Mouse (Mus musculus): ENCODE results near the gene Adgra1.

The Adgra1 gene

DNA sequence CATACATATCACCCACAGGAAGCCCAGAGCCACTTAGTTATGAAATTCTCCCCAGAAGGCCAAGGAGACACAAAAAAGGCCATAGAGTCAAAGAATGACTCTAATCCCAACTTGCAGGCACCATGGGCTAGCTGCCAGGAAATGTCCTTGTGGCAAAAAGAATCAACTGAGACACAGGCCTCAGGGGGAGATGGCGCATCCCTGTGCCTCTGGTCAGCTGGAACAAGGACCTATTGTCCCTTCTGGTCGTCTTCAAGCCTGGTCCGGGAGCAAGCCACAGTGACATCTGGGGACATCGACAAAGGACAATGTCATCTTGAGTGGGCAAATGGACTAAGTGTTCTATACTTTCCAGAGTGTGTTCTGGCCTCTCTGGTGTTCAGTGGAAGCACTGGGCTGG is 49.6 kb downstream of the Adgra1 start:
- no peak for TF ChIP-seq NANOG (IDR thresholded peaks at IDR 0.05; ENCODE audit: borderline replicate concordance, low read length)
- TF ChIP-seq POU5F1 (IDR thresholded peaks at IDR 0.05; ENCODE audit: borderline replicate concordance, low read length), result no peak
- TF ChIP-seq CTCF (conservative IDR thresholded peaks at IDR 0.05; ENCODE audit: low read length), result no peak
- H3K36me3 ChIP-seq (ENCODE audit: insufficient read depth, low read length), result no peaks in the 10 kb centered on the region
- no peaks in the 10 kb centered on the region for H3K9me3 ChIP-seq (ENCODE audit: low read length)
- no peaks in the 10 kb centered on the region for H3K27me3 ChIP-seq (ENCODE audit: insufficient read depth, low read length)
- H3K4me1 ChIP-seq (replicated peaks; ENCODE audit: low read depth, low read length), result no peaks in the 10 kb centered on the region
- no peak overlapping the region for H3K4me3 ChIP-seq (replicated peaks; ENCODE audit: low read length)

- H3K27me3 ChIP-seq (ENCODE audit: insufficient read depth, low read length), result peaks cover 50% of the 10 kb centered on the region
- H3K4me1 ChIP-seq (replicated peaks; ENCODE audit: low read depth, low read length), result peaks cover 12% of the 10 kb centered on the region
- TF ChIP-seq NANOG (IDR thresholded peaks at IDR 0.05; ENCODE audit: borderline replicate concordance, low read length), result no peak
- no peak for TF ChIP-seq POU5F1 (IDR thresholded peaks at IDR 0.05; ENCODE audit: borderline replicate concordance, low read length)
- no peak for TF ChIP-seq CTCF (conservative IDR thresholded peaks at IDR 0.05; ENCODE audit: low read length)
- H3K4me3 ChIP-seq (replicated peaks; ENCODE audit: low read length), result no peak overlapping the region
- H3K9me3 ChIP-seq (ENCODE audit: low read length), result no peaks in the 10 kb centered on the region
- H3K36me3 ChIP-seq (ENCODE audit: insufficient read depth, low read length), result no peaks in the 10 kb centered on the region
Observed at GRCm38 (mm10) chr7:139891779-139892178, 57.8 kb downstream of the Adgra1 start.

DNA sequence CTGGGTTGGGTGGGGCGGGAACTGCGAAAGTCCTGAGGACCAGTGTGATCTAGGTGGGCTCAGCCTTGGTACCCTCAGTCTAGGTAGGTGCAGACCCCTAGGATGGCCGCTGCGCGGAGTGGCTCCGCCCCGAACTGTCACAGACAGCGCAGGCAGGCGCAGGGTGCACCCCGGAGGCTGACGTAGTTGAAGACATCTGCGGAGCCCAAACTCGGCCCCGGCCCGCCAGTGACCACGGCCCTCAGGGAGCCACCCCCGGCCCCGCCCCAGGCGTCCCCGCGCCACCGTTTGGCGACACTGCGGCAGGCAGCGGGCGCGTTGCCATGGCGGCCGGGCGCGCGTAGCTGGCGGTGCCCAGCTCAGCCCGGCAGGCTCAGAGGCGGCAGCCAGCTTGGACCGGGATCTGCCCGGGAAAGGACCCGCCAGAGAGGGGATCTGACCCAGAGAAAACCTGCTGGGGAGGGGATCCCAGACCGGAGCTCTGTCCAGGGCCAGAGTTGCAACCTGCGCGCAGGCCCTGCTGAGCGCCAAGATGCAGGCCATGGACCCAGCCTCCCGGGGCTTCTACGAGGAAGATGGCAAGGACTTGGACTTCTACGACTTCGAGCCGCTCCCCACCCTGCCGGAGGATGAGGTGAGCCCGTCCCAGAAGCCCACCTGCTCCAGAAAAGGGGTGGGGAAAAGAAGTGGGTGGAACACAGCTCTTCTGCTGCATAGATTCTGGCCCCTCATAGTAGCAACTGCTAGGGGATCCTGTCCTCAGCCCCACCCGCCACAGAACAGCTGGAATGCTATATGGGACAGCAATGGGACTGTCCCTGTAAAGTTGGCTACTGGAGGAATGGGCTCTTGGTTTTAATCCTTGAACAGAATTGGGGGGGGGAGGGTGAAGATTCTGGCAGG is 60.9 kb downstream of the Adgra1 start, which contains the start of gene Kndc1:
Gene Kndc1, plus strand, starts transcription at position 42 of the 903 bp plus-strand sequence.
- no peak for TF ChIP-seq CTCF (conservative IDR thresholded peaks at IDR 0.05; ENCODE audit: low read length)
- no peak for TF ChIP-seq NANOG (IDR thresholded peaks at IDR 0.05; ENCODE audit: borderline replicate concordance, low read length)
- no peak for TF ChIP-seq POU5F1 (IDR thresholded peaks at IDR 0.05; ENCODE audit: borderline replicate concordance, low read length)

GRCm38 (mm10) chr7:139896271-139896670 is 62.3 kb downstream of the Adgra1 start:
- Histone ChIP-seq H3K4me3 (replicated peaks; ENCODE audit: low read length) (no peak overlapping the region), H3K4me1 (replicated peaks; ENCODE audit: low read depth, low read length) (peaks cover 12% of the 10 kb centered on the region), H3K36me3 (ENCODE audit: insufficient read depth, low read length) (no peaks in the 10 kb centered on the region), H3K9me3 (ENCODE audit: low read length) (no peaks in the 10 kb centered on the region), H3K27me3 (ENCODE audit: insufficient read depth, low read length) (peaks cover 75% of the 10 kb centered on the region)
- no peak for TF ChIP-seq POU5F1 (IDR thresholded peaks at IDR 0.05; ENCODE audit: borderline replicate concordance, low read length)
- no peak for TF ChIP-seq NANOG (IDR thresholded peaks at IDR 0.05; ENCODE audit: borderline replicate concordance, low read length)
- TF ChIP-seq CTCF (conservative IDR thresholded peaks at IDR 0.05; ENCODE audit: low read length), result no peak

More for the DNA sequence above, 60.9 kb downstream of the Adgra1 start, which contains the start of gene Kndc1:
- Histone ChIP-seq H3K27me3 (ENCODE audit: insufficient read depth, low read length) (peaks cover 75% of the 10 kb centered on the region), H3K4me3 (replicated peaks; ENCODE audit: low read length) (peak within 1 kb of the TSS; percentile 83), H3K9me3 (ENCODE audit: low read length) (no peaks in the 10 kb centered on the region), H3K4me1 (replicated peaks; ENCODE audit: low read depth, low read length) (peaks cover 12% of the 10 kb centered on the region), H3K36me3 (ENCODE audit: insufficient read depth, low read length) (no peaks in the 10 kb centered on the region)

- TF ChIP-seq POU5F1 (IDR thresholded peaks at IDR 0.05; ENCODE audit: borderline replicate concordance, low read length) (no peak), NANOG (IDR thresholded peaks at IDR 0.05; ENCODE audit: borderline replicate concordance, low read length) (no peak), CTCF (conservative IDR thresholded peaks at IDR 0.05; ENCODE audit: low read length) (no peak)
- no peaks in the 10 kb centered on the region for H3K36me3 ChIP-seq (ENCODE audit: insufficient read depth, low read length)
- peaks cover 12% of the 10 kb centered on the region for H3K4me1 ChIP-seq (replicated peaks; ENCODE audit: low read depth, low read length)
- no peaks in the 10 kb centered on the region for H3K9me3 ChIP-seq (ENCODE audit: low read length)
- no peak overlapping the region for H3K4me3 ChIP-seq (replicated peaks; ENCODE audit: low read length)
- peaks cover 74% of the 10 kb centered on the region for H3K27me3 ChIP-seq (ENCODE audit: insufficient read depth, low read length)
Observed at GRCm38 (mm10) chr7:139896796-139897195, 62.8 kb downstream of the Adgra1 start.

DNA sequence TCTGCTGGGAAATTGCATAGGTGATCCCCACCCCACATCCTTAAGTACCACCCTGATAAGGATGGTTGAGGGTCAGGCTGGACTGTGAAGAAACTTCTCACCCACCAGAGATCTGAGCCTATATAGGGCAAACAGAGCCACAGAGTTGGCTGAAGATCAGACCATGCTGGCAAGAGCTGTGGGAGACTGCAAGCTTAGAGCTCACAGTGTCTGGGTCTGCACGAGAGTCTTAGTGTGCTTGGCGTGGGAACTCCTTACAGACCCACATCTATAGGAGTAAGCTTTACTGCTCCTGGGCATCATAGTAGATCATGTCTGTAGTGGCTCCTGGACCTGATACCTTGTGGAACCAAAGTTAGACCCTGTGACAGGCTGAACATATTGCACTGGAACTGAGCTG is 64.6 kb downstream of the Adgra1 start:
- no peak overlapping the region for H3K4me3 ChIP-seq (replicated peaks; ENCODE audit: low read length)
- peaks cover 56% of the 10 kb centered on the region for H3K27me3 ChIP-seq (ENCODE audit: insufficient read depth, low read length)
- TF ChIP-seq POU5F1 (IDR thresholded peaks at IDR 0.05; ENCODE audit: borderline replicate concordance, low read length) (no peak), CTCF (conservative IDR thresholded peaks at IDR 0.05; ENCODE audit: low read length) (no peak), NANOG (IDR thresholded peaks at IDR 0.05; ENCODE audit: borderline replicate concordance, low read length) (no peak)
- H3K4me1 ChIP-seq (replicated peaks; ENCODE audit: low read depth, low read length), result peaks cover 12% of the 10 kb centered on the region
- no peaks in the 10 kb centered on the region for H3K9me3 ChIP-seq (ENCODE audit: low read length)
- no peaks in the 10 kb centered on the region for H3K36me3 ChIP-seq (ENCODE audit: insufficient read depth, low read length)

GRCm38 (mm10) chr7:139899505-139899904 is 65.5 kb downstream of the Adgra1 start:
- Histone ChIP-seq H3K4me1 (replicated peaks; ENCODE audit: low read depth, low read length) (peaks cover 7% of the 10 kb centered on the region), H3K36me3 (ENCODE audit: insufficient read depth, low read length) (no peaks in the 10 kb centered on the region), H3K9me3 (ENCODE audit: low read length) (no peaks in the 10 kb centered on the region), H3K27me3 (ENCODE audit: insufficient read depth, low read length) (peaks cover 50% of the 10 kb centered on the region), H3K4me3 (replicated peaks; ENCODE audit: low read length) (no peak overlapping the region)
- TF ChIP-seq POU5F1 (IDR thresholded peaks at IDR 0.05; ENCODE audit: borderline replicate concordance, low read length), result no peak
- TF ChIP-seq NANOG (IDR thresholded peaks at IDR 0.05; ENCODE audit: borderline replicate concordance, low read length), result no peak
- no peak for TF ChIP-seq CTCF (conservative IDR thresholded peaks at IDR 0.05; ENCODE audit: low read length)

DNA sequence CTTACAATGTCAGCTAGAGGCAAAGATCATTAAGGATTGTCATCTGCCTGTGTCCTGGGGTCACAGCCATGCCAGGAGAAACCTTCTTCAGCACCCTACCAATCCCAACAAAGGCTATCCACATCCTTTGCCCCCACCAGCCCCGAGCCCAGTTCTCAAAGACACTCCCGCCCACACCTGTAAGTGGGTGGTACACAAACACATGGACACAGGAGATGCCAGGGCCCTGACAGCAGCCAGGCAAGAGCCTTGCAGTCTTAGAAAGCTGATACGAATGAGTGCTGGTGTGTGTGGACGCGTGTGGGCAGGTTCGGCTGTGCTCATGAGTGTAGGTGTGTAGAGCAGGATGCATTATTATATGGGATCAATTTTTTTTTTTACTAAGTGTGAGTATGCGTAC is 66.5 kb downstream of the Adgra1 start:
- peaks cover 5% of the 10 kb centered on the region for H3K4me1 ChIP-seq (replicated peaks; ENCODE audit: low read depth, low read length)
- H3K4me3 ChIP-seq (replicated peaks; ENCODE audit: low read length), result no peak overlapping the region
- H3K27me3 ChIP-seq (ENCODE audit: insufficient read depth, low read length), result peaks cover 44% of the 10 kb centered on the region
- no peak for TF ChIP-seq POU5F1 (IDR thresholded peaks at IDR 0.05; ENCODE audit: borderline replicate concordance, low read length)
- TF ChIP-seq NANOG (IDR thresholded peaks at IDR 0.05; ENCODE audit: borderline replicate concordance, low read length), result no peak
- no peak for TF ChIP-seq CTCF (conservative IDR thresholded peaks at IDR 0.05; ENCODE audit: low read length)
- no peaks in the 10 kb centered on the region for H3K36me3 ChIP-seq (ENCODE audit: insufficient read depth, low read length)
- no peaks in the 10 kb centered on the region for H3K9me3 ChIP-seq (ENCODE audit: low read length)

All from E14TG2a.4 (cell line).